Mouse (Mus musculus): ENCODE results near the gene Ifrd2. TPM values are rescaled to one million over a fixed set of nuclear protein-coding genes. Genes with fewer than 3 reads are reported as not detected.

Ifrd2 gene
- polyA plus RNA-seq, 1 experiment from 2014 or later: 14.5 TPM

DNA sequence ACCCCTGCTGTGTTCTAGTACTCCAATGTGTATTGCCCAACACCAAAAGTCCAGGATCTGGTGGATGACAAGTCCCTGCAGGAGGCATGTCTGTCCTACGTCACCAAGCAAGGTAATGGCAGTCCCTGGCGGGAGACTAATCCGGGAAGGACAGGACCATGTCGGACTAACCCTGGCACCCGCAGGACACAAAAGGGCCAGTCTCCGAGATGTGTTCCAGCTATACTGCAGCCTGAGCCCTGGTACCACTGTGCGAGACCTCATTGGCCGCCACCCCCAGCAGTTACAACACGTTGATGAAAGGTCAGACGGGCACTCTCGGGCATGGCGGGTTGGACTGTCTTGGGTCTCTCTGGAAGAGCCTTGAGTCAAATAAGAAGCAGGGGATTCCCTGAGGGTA is 42.7 kb upstream of the Ifrd2 start:
- ATAC-seq (replicated peaks): no peak
- WGBS: 93% methylated on average over 12 of the region's 12 CpGs
- no peak overlapping the region for H3K4me2 ChIP-seq

DNA sequence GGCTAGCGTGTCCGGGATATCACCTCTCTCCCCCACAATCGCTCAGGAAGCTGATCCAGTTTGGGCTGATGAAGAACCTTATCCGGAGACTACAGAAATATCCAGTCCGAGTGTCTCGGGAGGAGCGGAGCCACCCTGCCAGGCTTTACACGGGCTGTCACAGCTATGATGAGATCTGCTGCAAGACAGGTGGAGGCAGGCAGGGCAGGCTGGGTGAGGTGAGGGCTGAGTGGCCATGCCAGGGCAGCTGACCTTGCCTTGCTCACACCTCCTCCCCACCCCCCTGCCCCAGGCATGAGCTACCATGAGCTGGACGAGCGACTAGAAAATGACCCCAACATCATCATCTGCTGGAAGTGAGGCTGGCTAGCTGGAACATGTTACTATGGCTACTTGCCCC is 42.2 kb upstream of the Ifrd2 start:
- 90% methylated on average over 10 of the region's 10 CpGs for WGBS

More for the DNA sequence above, 42.7 kb upstream of the Ifrd2 start:
- no peak overlapping the region for H3K9ac ChIP-seq
- H3K4me1 ChIP-seq: peaks cover 53% of the 10 kb centered on the region
- H3K27ac ChIP-seq: no peak overlapping the region
- peaks cover 18% of the 10 kb centered on the region; the same call in 1 of the 2 replicates for H3K36me3 ChIP-seq (replicated peaks)
- peaks cover 10% of the 10 kb centered on the region; the same call in 1 of the 2 replicates for H3K27me3 ChIP-seq (replicated peaks)
- no peak overlapping the region for H3K4me3 ChIP-seq
- no peaks in the 10 kb centered on the region for H3K9me3 ChIP-seq

GRCm38 (mm10) chr9:107545602-107546001 is 41.8 kb upstream of the Ifrd2 start:
- Histone ChIP-seq H3K27ac (no peak overlapping the region), H3K4me3 (no peak overlapping the region), H3K9ac (no peak overlapping the region), H3K4me2 (no peak overlapping the region), H3K36me3 (replicated peaks) (peaks cover 13% of the 10 kb centered on the region; the same call in 1 of the 2 replicates), H3K27me3 (replicated peaks) (peaks cover 19% of the 10 kb centered on the region), H3K9me3 (no peaks in the 10 kb centered on the region), H3K4me1 (peaks cover 47% of the 10 kb centered on the region)
- 6% methylated on average over 3 of the region's 3 CpGs for WGBS
- ATAC-seq (replicated peaks): no peak

More for the DNA sequence above, 42.2 kb upstream of the Ifrd2 start:
- Histone ChIP-seq H3K36me3 (replicated peaks) (peaks cover 13% of the 10 kb centered on the region; the same call in 1 of the 2 replicates), H3K4me2 (no peak overlapping the region), H3K4me1 (peaks cover 51% of the 10 kb centered on the region), H3K9ac (no peak overlapping the region), H3K27ac (no peak overlapping the region), H3K27me3 (replicated peaks) (peaks cover 15% of the 10 kb centered on the region), H3K4me3 (no peak overlapping the region), H3K9me3 (no peaks in the 10 kb centered on the region)
- ATAC-seq (replicated peaks): no peak

DNA sequence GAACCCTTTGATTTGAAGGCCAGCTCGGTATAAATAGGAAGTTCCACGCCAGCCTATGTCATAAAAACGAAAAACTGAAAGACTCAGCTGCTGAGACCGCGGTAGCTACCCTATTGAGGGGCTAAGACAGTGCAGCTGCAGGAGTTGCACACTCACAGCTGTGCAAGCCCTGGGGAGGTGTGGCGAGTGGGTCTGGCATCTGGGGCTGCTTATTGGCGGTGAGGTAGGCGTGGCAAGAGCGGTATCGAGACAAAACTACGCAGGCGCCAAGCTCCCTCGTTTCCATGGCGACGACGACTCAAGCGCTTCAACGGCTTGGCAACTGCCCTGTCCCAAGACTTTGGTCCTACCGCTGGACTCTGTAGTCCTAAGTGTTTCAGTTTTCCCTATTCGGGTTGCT is 40.4 kb upstream of the Ifrd2 start, which contains the start of gene Zmynd10:
Gene Zmynd10 (plus strand): TSS at position 273 of the 400 bp plus-strand sequence.
- peak within 1 kb of the TSS; percentile 57; the same call in 1 of the 2 replicates for H3K27ac ChIP-seq
- peaks cover 13% of the 10 kb centered on the region; the same call in 1 of the 2 replicates for H3K36me3 ChIP-seq (replicated peaks)
- H3K27me3 ChIP-seq (replicated peaks): peaks cover 33% of the 10 kb centered on the region
- peak within 1 kb of the TSS; percentile 60 for H3K4me2 ChIP-seq
- H3K9me3 ChIP-seq: no peaks in the 10 kb centered on the region
- ATAC-seq (replicated peaks): peak; percentile 51
- H3K9ac ChIP-seq: peak within 1 kb of the TSS; percentile 31; the same call in 1 of the 2 replicates
- H3K4me3 ChIP-seq: peak within 1 kb of the TSS; percentile 27
- H3K4me1 ChIP-seq: peaks cover 49% of the 10 kb centered on the region
- WGBS: 2% methylated on average over 20 of the region's 20 CpGs

GRCm38 (mm10) chr9:107547957-107548356 is 39.5 kb upstream of the Ifrd2 start:
- Histone ChIP-seq H3K4me2 (no peak overlapping the region), H3K36me3 (replicated peaks) (peaks cover 13% of the 10 kb centered on the region; the same call in 1 of the 2 replicates), H3K9ac (no peak overlapping the region), H3K27ac (no peak overlapping the region), H3K4me3 (no peak overlapping the region), H3K9me3 (no peaks in the 10 kb centered on the region), H3K4me1 (peaks cover 43% of the 10 kb centered on the region), H3K27me3 (replicated peaks) (peaks cover 42% of the 10 kb centered on the region)
- ATAC-seq (replicated peaks): no peak
- 77% methylated on average over 5 of the region's 5 CpGs for WGBS

DNA sequence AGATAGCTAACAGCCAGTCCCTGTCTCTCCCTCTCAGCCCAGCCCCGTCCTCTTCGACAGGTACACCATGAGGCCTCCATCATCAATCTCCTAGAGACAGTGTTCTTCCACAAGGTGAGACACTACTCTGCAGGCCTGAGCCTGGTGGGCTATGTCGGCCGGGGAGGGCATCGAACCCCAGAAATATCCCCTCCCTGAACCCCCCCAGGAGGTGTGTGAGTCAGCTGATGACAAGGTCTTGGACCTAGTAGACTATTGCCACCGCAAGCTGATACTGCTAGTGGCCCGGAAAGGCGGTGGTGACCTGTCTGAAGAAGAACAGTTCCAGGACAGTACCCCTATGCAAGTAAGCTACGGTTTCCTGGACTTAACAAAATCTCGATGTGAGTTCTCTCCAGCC is 38.6 kb upstream of the Ifrd2 start:
- H3K27me3 ChIP-seq (replicated peaks): peaks cover 46% of the 10 kb centered on the region
- no peak overlapping the region for H3K9ac ChIP-seq
- H3K36me3 ChIP-seq (replicated peaks): peaks cover 10% of the 10 kb centered on the region; the same call in 1 of the 2 replicates
- no peaks in the 10 kb centered on the region for H3K9me3 ChIP-seq
- no peak overlapping the region for H3K4me3 ChIP-seq
- WGBS: 91% methylated on average over 10 of the region's 10 CpGs
- peaks cover 50% of the 10 kb centered on the region for H3K4me1 ChIP-seq
- no peak overlapping the region for H3K27ac ChIP-seq
- no peak for ATAC-seq (replicated peaks)
- H3K4me2 ChIP-seq: no peak overlapping the region

DNA sequence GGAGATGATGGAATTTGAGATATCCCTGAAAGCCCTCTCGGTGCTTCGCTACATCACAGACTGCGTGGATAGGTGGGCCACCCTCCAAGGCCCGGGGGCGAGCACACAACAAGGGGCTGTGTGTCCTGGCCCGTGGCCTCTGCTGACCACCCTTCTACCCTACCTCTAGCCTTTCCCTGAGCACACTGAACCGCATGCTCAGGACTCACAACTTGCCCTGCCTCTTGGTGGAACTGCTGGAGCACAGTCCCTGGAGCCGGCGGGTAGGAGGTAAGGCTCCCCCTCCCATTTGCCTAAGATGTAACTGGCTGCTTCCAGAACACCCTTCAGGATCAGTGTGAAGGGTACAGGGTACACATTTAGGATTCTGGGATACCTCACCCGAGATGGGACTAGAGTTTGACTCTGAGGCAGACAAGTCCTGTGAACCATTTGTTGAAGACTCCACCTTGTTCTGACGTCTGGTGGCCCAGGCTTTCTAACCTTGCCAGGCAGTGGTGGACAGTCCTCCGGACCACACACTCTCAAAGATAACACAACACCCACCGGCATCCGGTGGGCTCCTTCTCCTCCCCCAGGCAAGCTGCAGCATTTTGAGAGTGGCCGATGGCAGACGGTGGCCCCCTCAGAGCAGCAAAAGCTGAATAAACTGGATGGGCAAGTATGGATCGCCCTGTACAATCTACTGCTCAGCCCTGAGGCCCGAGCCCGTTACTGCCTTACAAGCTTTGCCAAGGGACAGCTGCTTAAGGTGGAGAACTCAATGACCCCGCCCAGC is 38.0 kb upstream of the Ifrd2 start:
- ATAC-seq (replicated peaks): no peak
- no peak overlapping the region for H3K4me3 ChIP-seq
- 89% methylated on average over 20 of the region's 20 CpGs for WGBS
- no peak overlapping the region for H3K4me2 ChIP-seq
- 0 out of 2 replicates have a peak, but pooled peaks cover 3% of the 10 kb centered on the region for H3K36me3 ChIP-seq (replicated peaks)
- peaks cover 46% of the 10 kb centered on the region for H3K27me3 ChIP-seq (replicated peaks)
- no peak overlapping the region for H3K9ac ChIP-seq
- no peak overlapping the region for H3K27ac ChIP-seq
- peaks cover 52% of the 10 kb centered on the region for H3K4me1 ChIP-seq
- no peaks in the 10 kb centered on the region for H3K9me3 ChIP-seq

DNA sequence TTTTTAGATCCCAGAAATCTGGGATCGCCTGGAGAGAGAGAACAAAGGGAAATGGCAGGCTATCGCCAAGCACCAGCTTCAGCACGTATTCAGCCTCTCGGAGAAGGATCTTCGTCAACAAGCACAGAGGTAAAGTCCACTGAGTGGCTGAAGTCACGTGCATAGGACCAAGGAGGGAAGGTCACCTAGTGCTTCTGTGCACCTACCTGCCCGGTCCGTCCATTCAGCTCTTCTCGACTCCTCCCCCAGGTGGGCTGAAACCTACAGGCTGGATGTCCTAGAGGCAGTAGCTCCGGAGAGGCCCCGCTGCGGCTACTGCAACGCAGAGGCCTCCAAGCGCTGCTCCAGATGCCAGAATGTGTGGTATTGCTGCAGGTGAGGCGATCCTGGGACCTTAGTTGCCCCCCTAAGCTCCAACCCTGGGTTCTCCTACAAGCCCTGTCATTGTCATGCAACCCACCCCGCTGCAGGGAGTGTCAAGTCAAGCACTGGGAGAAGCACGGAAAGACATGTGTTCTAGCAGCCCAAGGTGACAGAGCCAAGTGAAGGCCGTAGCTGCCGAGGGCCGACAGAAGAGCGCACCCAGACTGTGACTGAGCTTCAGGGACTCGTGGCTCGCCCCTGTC is 36.8 kb upstream of the Ifrd2 start:
- Histone ChIP-seq H3K4me2 (peak overlapping the region; percentile 61), H3K4me3 (peak overlapping the region; percentile 35; the same call in 1 of the 2 replicates), H3K9ac (peak overlapping the region; percentile 17; the same call in 1 of the 2 replicates), H3K36me3 (replicated peaks) (no peaks in the 10 kb centered on the region), H3K9me3 (no peaks in the 10 kb centered on the region), H3K27ac (no peak overlapping the region), H3K27me3 (replicated peaks) (peaks cover 46% of the 10 kb centered on the region), H3K4me1 (peaks cover 53% of the 10 kb centered on the region)
- ATAC-seq (replicated peaks): no peak
- WGBS: 28% methylated on average over 23 of the region's 23 CpGs

DNA sequence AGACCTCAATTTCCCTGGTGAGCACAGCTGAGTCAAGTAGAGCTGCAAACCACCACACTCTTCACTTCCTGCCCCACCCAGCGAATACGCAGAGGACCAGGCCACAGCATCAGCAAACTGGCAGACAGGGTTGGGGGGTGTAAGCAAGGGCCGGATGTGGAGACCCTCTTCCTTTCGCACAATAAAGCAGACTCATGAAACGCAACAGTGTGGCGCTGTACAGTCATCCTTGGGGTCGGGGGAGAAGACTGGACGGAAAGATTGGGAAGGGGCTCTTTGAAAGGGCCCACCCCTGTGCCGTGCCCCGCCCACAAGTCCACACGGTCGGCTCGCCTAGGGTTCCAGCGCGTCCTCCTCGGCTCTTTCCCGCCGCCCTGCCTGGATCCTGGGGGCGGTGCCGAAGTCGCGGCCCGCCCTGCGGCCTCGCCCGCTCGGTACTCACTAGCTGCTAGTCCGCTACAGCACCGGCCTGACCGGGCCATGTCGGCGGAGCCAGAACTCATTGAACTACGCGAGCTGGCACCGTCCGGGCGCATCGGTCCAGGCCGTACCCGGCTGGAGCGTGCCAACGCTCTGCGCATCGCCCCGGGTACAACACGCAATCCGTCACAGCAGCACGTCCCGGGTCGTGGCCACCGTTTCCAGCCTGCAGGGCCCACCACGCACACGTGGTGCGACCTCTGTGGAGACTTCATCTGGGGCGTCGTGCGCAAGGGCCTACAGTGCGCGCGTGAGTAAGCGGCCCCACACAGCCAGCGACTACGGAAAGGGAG is 36.1 kb upstream of the Ifrd2 start, which contains the start of gene Rassf1:
Gene Rassf1 (plus strand): TSS at position 439 of the 773 bp plus-strand sequence.
- Histone ChIP-seq H3K4me1 (peaks cover 53% of the 10 kb centered on the region), H3K27me3 (replicated peaks) (peaks cover 46% of the 10 kb centered on the region), H3K4me2 (peak within 1 kb of the TSS; percentile 61), H3K9me3 (no peaks in the 10 kb centered on the region), H3K27ac (no peak within 1 kb of the TSS), H3K36me3 (replicated peaks) (no peaks in the 10 kb centered on the region), H3K4me3 (peak within 1 kb of the TSS; percentile 35), H3K9ac (peak within 1 kb of the TSS; percentile 39)
- ATAC-seq (replicated peaks): no peak
- 1% methylated on average over 63 of the region's 63 CpGs for WGBS

DNA sequence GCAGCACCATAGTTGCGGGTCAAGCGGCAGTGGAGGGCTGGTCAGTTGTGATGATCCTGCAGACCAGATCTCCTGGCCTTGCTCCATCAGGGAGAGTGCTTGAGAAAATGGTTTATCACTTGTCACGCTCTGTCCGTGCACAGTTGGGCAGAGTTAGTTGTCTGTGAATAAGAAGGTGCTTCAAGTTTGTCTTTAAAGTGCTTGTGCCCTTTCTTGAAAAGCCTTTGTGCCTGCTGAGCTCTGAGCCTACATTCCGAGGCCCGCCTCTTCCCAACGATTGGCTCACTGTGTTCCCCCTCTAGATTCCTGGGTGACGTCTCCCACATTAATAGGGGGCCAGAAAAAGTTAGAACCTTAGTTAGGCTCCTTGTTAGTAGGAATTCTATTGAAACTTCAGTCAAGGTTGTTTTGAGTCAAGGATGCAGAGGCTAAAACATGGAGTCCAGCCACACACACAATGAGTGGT is 35.5 kb upstream of the Ifrd2 start:
- no peaks in the 10 kb centered on the region for H3K36me3 ChIP-seq (replicated peaks)
- peaks cover 46% of the 10 kb centered on the region for H3K27me3 ChIP-seq (replicated peaks)
- H3K4me1 ChIP-seq: peaks cover 53% of the 10 kb centered on the region
- no peak overlapping the region for H3K27ac ChIP-seq
- peak overlapping the region; percentile 35 for H3K4me3 ChIP-seq
- H3K4me2 ChIP-seq: peak overlapping the region; percentile 61
- H3K9me3 ChIP-seq: no peaks in the 10 kb centered on the region
- 8% methylated on average over 8 of the region's 8 CpGs for WGBS
- H3K9ac ChIP-seq: peak overlapping the region; percentile 39; the same call in 1 of the 2 replicates
- no peak for ATAC-seq (replicated peaks)

DNA sequence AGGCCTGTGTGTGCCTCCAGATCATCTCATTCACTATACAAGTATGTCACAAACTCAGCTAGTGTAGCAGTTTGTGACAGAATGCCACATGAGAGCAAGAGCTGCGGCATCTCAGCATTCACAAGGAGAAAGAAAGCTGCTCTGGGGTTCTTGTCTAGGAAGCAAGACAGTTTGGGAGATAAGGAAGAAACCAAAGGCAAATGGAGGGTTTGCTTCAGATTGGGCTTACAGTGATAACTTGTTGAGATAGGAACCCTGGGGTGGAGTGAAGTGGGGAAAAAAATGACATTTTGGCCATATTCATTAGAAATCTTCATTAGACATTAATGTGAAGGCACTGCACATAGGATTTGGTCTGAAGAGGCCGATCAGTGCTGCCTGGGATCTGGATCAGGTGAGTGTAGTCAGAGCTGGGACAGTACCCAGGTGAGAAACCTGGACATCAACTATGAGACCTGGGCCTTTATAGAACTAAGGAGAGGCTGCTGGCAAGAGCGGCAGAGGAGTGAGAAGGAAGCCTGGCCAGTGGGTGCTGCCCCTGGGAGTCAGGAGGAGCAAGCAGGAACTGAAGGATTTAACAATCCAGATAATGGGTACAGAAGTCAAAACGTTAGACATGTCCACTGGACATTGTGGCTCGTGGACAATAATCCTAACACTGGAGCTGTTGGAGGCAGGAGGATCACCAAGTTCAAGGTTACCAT is 34.6 kb upstream of the Ifrd2 start:
- H3K4me1 ChIP-seq: peaks cover 46% of the 10 kb centered on the region
- H3K27ac ChIP-seq: no peak overlapping the region

More for the DNA sequence above, 34.6 kb upstream of the Ifrd2 start:
- Histone ChIP-seq H3K36me3 (replicated peaks) (peaks cover 9% of the 10 kb centered on the region), H3K4me2 (no peak overlapping the region), H3K4me3 (peak overlapping the region; percentile 53; the same call in 1 of the 2 replicates), H3K27me3 (replicated peaks) (peaks cover 46% of the 10 kb centered on the region), H3K9me3 (no peaks in the 10 kb centered on the region), H3K9ac (no peak overlapping the region; the same call in 1 of the 2 replicates)
- ATAC-seq (replicated peaks): no peak
- 81% methylated on average over 5 of the region's 5 CpGs for WGBS

Measured in midbrain, embryonic 15.5 days (tissue).